Mouse (Mus musculus) gastrocnemius, adult 18-20 months (tissue): ENCODE data around the gene Mecom. TPM values are rescaled to one million over a fixed set of nuclear protein-coding genes. Genes with fewer than 3 reads are reported as not detected.

Source experiments
- DNase-seq: peaks from one replicate; pipeline ENCODE4 v3.0.0; 2021; ENCODE audit warnings: low spot score
- total RNA-seq, 2 experiments: library from RNA; stranded (reverse); gene quantifications; 2 replicates each; pipeline ENCODE4 v1.2.3; 2021

Gene Mecom
- total RNA-seq, 2 experiments from 2014 or later = 4.2 to 6.1 TPM

- no peak for DNase-seq
Measured at GRCm38 (mm10) chr3:30157128-30157670, 390.6 kb downstream of the Mecom start.

GRCm38 (mm10) chr3:30154390-30154789 is 393.4 kb downstream of the Mecom start:
- DNase-seq = no peak

GRCm38 (mm10) chr3:30153923-30154331 is 393.9 kb downstream of the Mecom start:
- DNase-seq = no peak

- DNase-seq = no peak
Measured at GRCm38 (mm10) chr3:30150071-30150470, 397.7 kb downstream of the Mecom start.

- DNase-seq = no peak
Measured at GRCm38 (mm10) chr3:30148378-30149079, 399.3 kb downstream of the Mecom start.

- no peak for DNase-seq
Measured at GRCm38 (mm10) chr3:30145051-30145450, 402.8 kb downstream of the Mecom start.

GRCm38 (mm10) chr3:30143961-30144411 is 403.8 kb downstream of the Mecom start:
- no peak for DNase-seq

- no peak for DNase-seq
Measured at GRCm38 (mm10) chr3:30143440-30143839, 404.4 kb downstream of the Mecom start.

- no peak for DNase-seq
Measured at GRCm38 (mm10) chr3:30140349-30140748, 407.5 kb downstream of the Mecom start.

- DNase-seq = no peak
Measured at GRCm38 (mm10) chr3:30139678-30140077, 408.1 kb downstream of the Mecom start.

- DNase-seq = no peak
Measured at GRCm38 (mm10) chr3:30138588-30138987, 409.2 kb downstream of the Mecom start.

- no peak for DNase-seq
Measured at GRCm38 (mm10) chr3:30135857-30136256, 412.0 kb downstream of the Mecom start.

- no peak for DNase-seq
Measured at GRCm38 (mm10) chr3:30135119-30135518, 412.7 kb downstream of the Mecom start.

GRCm38 (mm10) chr3:30132981-30133380 is 414.8 kb downstream of the Mecom start:
- no peak for DNase-seq

- no peak for DNase-seq
Measured at GRCm38 (mm10) chr3:30132370-30132769, 415.4 kb downstream of the Mecom start.

- peak; percentile 34 for DNase-seq
Measured at GRCm38 (mm10) chr3:30130495-30130894, 417.3 kb downstream of the Mecom start.

- DNase-seq = no peak
Measured at GRCm38 (mm10) chr3:30122618-30123017, 425.2 kb downstream of the Mecom start.

- DNase-seq = peak; percentile 32
Measured at GRCm38 (mm10) chr3:30120790-30121512, 426.9 kb downstream of the Mecom start.

GRCm38 (mm10) chr3:30118594-30119297 is 429.1 kb downstream of the Mecom start:
- no peak for DNase-seq

- no peak for DNase-seq
Measured at GRCm38 (mm10) chr3:30113249-30113770, 434.5 kb downstream of the Mecom start.

GRCm38 (mm10) chr3:30107945-30108670 is 439.7 kb downstream of the Mecom start:
- DNase-seq = no peak
